Mouse (Mus musculus) hindbrain, embryonic 16.5 days (tissue): ENCODE measurements around the gene Gm10217. TPM values are rescaled to one million over a fixed set of nuclear protein-coding genes. Genes with fewer than 3 reads are reported as not detected.

ENCODE experiments used
- ATAC-seq: fragments of 200-750 bp; cut with Nextera tagmentation; 2 replicates; pipeline ENCODE4 v1.8.0; 2017; ENCODE audit warnings: moderate TSS enrichment, moderate library complexity
- H3K27ac ChIP-seq: fragments of 300-500 bp; sonication (generic); 2 replicates; pipeline ENCODE4 v1.5.1; 2014; ENCODE audit warnings: low read depth, mild to moderate bottlenecking, control low read depth, low read length, moderate library complexity
- H3K27me3 ChIP-seq: fragments of 300-500 bp; sonication (generic); replicated peaks from 2 replicates; pipeline ENCODE4 v1.6.1; 2014; ENCODE audit warnings: low read length; ENCODE audit not compliant: control insufficient read depth, insufficient read depth
- H3K36me3 ChIP-seq: fragments of 300-500 bp; sonication (generic); 2 replicates; pipeline ENCODE4 v1.6.1; 2014; ENCODE audit warnings: mild to moderate bottlenecking, low read length, moderate library complexity, mixed read lengths; ENCODE audit not compliant: control insufficient read depth, insufficient read depth
- H3K4me1 ChIP-seq: fragments of 300-500 bp; sonication (generic); 2 replicates; pipeline ENCODE4 v1.6.1; 2014; ENCODE audit warnings: low read depth, low read length; ENCODE audit not compliant: control insufficient read depth, insufficient read depth
- H3K4me2 ChIP-seq: fragments of 300-500 bp; sonication (generic); 2 replicates; pipeline ENCODE4 v1.6.1; 2014; ENCODE audit warnings: mild to moderate bottlenecking, low read length, control low read depth, moderate library complexity
- H3K4me3 ChIP-seq: fragments of 300-500 bp; sonication (generic); 2 replicates; pipeline ENCODE4 v1.5.1; 2014; ENCODE audit warnings: mild to moderate bottlenecking, low read length, control low read depth, moderate library complexity
- H3K9ac ChIP-seq: fragments of 300-500 bp; sonication (generic); 2 replicates; pipeline ENCODE4 v1.6.1; 2014; ENCODE audit warnings: low read depth, mild to moderate bottlenecking, control low read depth, low read length, moderate library complexity
- H3K9me3 ChIP-seq: fragments of 300-500 bp; sonication (generic); 2 replicates; pipeline ENCODE4 v1.6.1; 2014; ENCODE audit warnings: mild to moderate bottlenecking, low read length, moderate library complexity; ENCODE audit not compliant: control insufficient read depth
- WGBS: fragments of 180-500 bp; shearing (Covaris S2); extraction: QIAGEN DNeasy Blood & Tissue Kit; methylation state at CpG from one replicate; pipeline ENCODE4 v1.1.7; 2014; 5-methylcytosine and 5-hydroxymethylcytosine counted together
- polyA plus RNA-seq: library from polyadenylated mRNA; unstranded; fragments of >200 nt; fragmentation: Nextera tagmentation; extraction: Ambion mirVana; gene quantifications from 2 replicates; pipeline ENCODE4 v1.2.1, GENCODE M21; 2015

Gm10217 gene
- polyA plus RNA-seq: not detected in 2 replicates

GRCm38 (mm10) chr8:9863951-9864350 is at the start of gene Gm10217:
Gm10217 (plus strand) TSS chr8:9864251.
- Histone ChIP-seq H3K36me3 (no peaks in the 10 kb centered on the region), H3K27me3 (no peaks in the 10 kb centered on the region), H3K4me3 (no peak within 1 kb of the TSS), H3K4me1 (no peaks in the 10 kb centered on the region; the same call in 1 of the 2 replicates), H3K27ac (no peak within 1 kb of the TSS), H3K9ac (no peak within 1 kb of the TSS), H3K4me2 (no peak within 1 kb of the TSS), H3K9me3 (no peaks in the 10 kb centered on the region)
- ATAC-seq: no peak
- 91% methylated on average over 3 of the region's 3 CpGs for WGBS

DNA sequence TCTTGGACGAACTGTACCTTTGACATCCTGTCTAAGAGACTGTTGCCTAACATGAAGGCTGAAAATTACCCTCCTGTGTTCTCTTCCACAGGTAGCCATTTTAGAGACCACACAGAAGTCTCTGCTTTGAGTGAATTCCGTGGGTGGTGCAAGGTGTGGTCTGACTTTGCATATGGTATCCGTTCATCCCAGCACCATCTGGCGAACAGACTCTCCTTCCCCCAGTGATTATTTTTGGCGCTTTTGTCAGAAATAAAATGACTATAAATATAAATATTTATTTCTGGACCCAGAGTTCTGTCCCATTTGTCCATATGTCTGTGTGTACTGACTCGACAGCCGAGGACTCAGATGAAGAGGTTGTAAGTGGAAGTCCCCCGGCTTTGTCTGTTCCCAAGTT is 39.3 kb upstream of the Gm10217 start:
- Histone ChIP-seq H3K4me1 (no peaks in the 10 kb centered on the region), H3K4me2 (no peak overlapping the region), H3K9me3 (no peaks in the 10 kb centered on the region), H3K9ac (no peak overlapping the region), H3K36me3 (no peaks in the 10 kb centered on the region), H3K4me3 (no peak overlapping the region), H3K27me3 (no peaks in the 10 kb centered on the region), H3K27ac (no peak overlapping the region)
- 80% methylated on average over 8 of the region's 8 CpGs for WGBS
- no peak for ATAC-seq

- Histone ChIP-seq H3K4me1 (no peaks in the 10 kb centered on the region), H3K27ac (no peak overlapping the region), H3K9ac (no peak overlapping the region), H3K4me3 (no peak overlapping the region), H3K4me2 (no peak overlapping the region), H3K9me3 (no peaks in the 10 kb centered on the region), H3K27me3 (no peaks in the 10 kb centered on the region), H3K36me3 (no peaks in the 10 kb centered on the region)
- ATAC-seq: no peak
- 90% methylated on average over 3 of the region's 3 CpGs for WGBS
Measured at GRCm38 (mm10) chr8:9840257-9840656, 23.8 kb upstream of the Gm10217 start.

GRCm38 (mm10) chr8:9859286-9859685 is 4.8 kb upstream of the Gm10217 start:
- WGBS: 30% methylated on average over 2 of the region's 2 CpGs
- Histone ChIP-seq H3K9ac (no peak overlapping the region), H3K9me3 (no peaks in the 10 kb centered on the region), H3K4me3 (no peak overlapping the region), H3K36me3 (no peaks in the 10 kb centered on the region), H3K27ac (no peak overlapping the region), H3K4me2 (no peak overlapping the region), H3K4me1 (no peaks in the 10 kb centered on the region; the same call in 1 of the 2 replicates), H3K27me3 (no peaks in the 10 kb centered on the region)
- no peak for ATAC-seq

GRCm38 (mm10) chr8:9860539-9861203 is 3.4 kb upstream of the Gm10217 start:
- Histone ChIP-seq H3K4me2 (no peak overlapping the region), H3K4me3 (no peak overlapping the region), H3K27me3 (no peaks in the 10 kb centered on the region), H3K27ac (no peak overlapping the region), H3K4me1 (no peaks in the 10 kb centered on the region; the same call in 1 of the 2 replicates), H3K36me3 (no peaks in the 10 kb centered on the region), H3K9me3 (no peaks in the 10 kb centered on the region), H3K9ac (no peak overlapping the region)
- WGBS: 74% methylated on average over 10 of the region's 10 CpGs
- ATAC-seq: no peak

DNA sequence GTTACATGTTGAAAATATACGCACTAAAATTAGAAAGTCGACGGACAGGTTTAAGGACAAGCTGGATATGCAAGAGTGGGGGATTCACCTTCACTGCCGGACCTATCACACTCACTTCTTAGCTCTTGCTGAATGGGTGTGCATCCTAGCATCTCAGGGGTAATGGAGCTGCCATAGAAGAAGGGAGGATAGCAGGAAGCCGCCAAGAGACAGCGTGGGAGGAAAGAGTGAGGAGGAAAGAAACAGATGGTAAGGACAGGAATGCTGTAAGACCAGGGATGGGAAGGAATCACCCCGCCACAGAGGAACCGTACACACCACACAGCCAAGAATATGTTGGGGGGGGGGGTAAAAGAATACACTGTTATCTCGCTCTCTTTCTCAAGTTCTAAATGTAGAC is 1.1 kb downstream of the Gm10217 start:
- Histone ChIP-seq H3K27me3 (no peaks in the 10 kb centered on the region), H3K36me3 (no peaks in the 10 kb centered on the region), H3K9me3 (no peaks in the 10 kb centered on the region), H3K27ac (no peak overlapping the region), H3K4me2 (no peak overlapping the region), H3K4me3 (no peak overlapping the region), H3K4me1 (no peaks in the 10 kb centered on the region), H3K9ac (no peak overlapping the region)
- ATAC-seq: no peak
- 84% methylated on average over 9 of the region's 9 CpGs for WGBS

- Histone ChIP-seq H3K4me3 (no peak overlapping the region), H3K36me3 (no peaks in the 10 kb centered on the region), H3K9ac (no peak overlapping the region), H3K9me3 (no peaks in the 10 kb centered on the region), H3K4me1 (no peaks in the 10 kb centered on the region), H3K4me2 (no peak overlapping the region), H3K27ac (no peak overlapping the region), H3K27me3 (no peaks in the 10 kb centered on the region)
- WGBS: 45% methylated on average over 3 of the region's 3 CpGs
- ATAC-seq: no peak
Measured at GRCm38 (mm10) chr8:9868094-9868493, 4.0 kb downstream of the Gm10217 start.

GRCm38 (mm10) chr8:9876241-9876640 is 12.2 kb downstream of the Gm10217 start:
- WGBS: 82% methylated on average over 1 of the region's 1 CpGs
- no peaks in the 10 kb centered on the region for H3K9me3 ChIP-seq
- no peak for ATAC-seq

GRCm38 (mm10) chr8:9879921-9880320 is 15.9 kb downstream of the Gm10217 start:
- Histone ChIP-seq H3K27ac (no peak overlapping the region; the same call in 1 of the 2 replicates), H3K4me1 (no peaks in the 10 kb centered on the region; the same call in 1 of the 2 replicates), H3K27me3 (no peaks in the 10 kb centered on the region), H3K4me3 (no peak overlapping the region), H3K9ac (no peak overlapping the region), H3K36me3 (no peaks in the 10 kb centered on the region), H3K4me2 (no peak overlapping the region), H3K9me3 (no peaks in the 10 kb centered on the region)
- ATAC-seq: peak; percentile 27; the same call in 1 of the 2 replicates
- 72% methylated on average over 4 of the region's 4 CpGs for WGBS

More at GRCm38 (mm10) chr8:9876241-9876640, 12.2 kb downstream of the Gm10217 start:
- Histone ChIP-seq H3K9ac (no peak overlapping the region), H3K4me2 (no peak overlapping the region), H3K36me3 (no peaks in the 10 kb centered on the region), H3K4me1 (no peaks in the 10 kb centered on the region; the same call in 1 of the 2 replicates), H3K4me3 (no peak overlapping the region), H3K27ac (no peak overlapping the region), H3K27me3 (no peaks in the 10 kb centered on the region)
